Mouse (Mus musculus) intestine, embryonic 14.5 days (tissue): ENCODE measurements around the gene Bbs9. TPM values are rescaled to one million over a fixed set of nuclear protein-coding genes. Genes with fewer than 3 reads are reported as not detected.

Experiments used
- ATAC-seq: fragments of 200-750 bp; cut with Nextera tagmentation; replicated peaks from 2 replicates; pipeline ENCODE4 v1.8.0; 2017; ENCODE audit warnings: low read depth, moderate number of reproducible peaks, moderate TSS enrichment, moderate library complexity; ENCODE audit not compliant: low FRiP score, low TSS enrichment
- DNase-seq: peaks from one replicate; pipeline ENCODE4 v3.0.0-alpha.2; 2018; ENCODE audit warnings: low spot score
- H3K27ac ChIP-seq: fragments of 300-500 bp; sonication (generic); 2 replicates; pipeline ENCODE4 v1.5.1; 2014; ENCODE audit warnings: low read depth, mild to moderate bottlenecking, control low read depth
- H3K27me3 ChIP-seq: fragments of 300-500 bp; sonication (generic); replicated peaks from 2 replicates; pipeline ENCODE4 v1.6.1; 2014; ENCODE audit warnings: low read length, control low read depth; ENCODE audit not compliant: control insufficient read depth, insufficient read depth
- H3K36me3 ChIP-seq: fragments of 300-500 bp; sonication (generic); 2 replicates; pipeline ENCODE4 v1.6.1; 2014; ENCODE audit warnings: low read length, control low read depth; ENCODE audit not compliant: control insufficient read depth, insufficient read depth
- H3K4me1 ChIP-seq: fragments of 300-500 bp; sonication (generic); replicated peaks from 2 replicates; pipeline ENCODE4 v1.6.1; 2014; ENCODE audit warnings: low read length, control low read depth, mixed read lengths; ENCODE audit not compliant: control insufficient read depth, insufficient read depth
- H3K4me2 ChIP-seq: fragments of 300-500 bp; sonication (generic); 2 replicates; pipeline ENCODE4 v1.6.1; 2014; ENCODE audit warnings: low read length
- H3K4me3 ChIP-seq: fragments of 300-500 bp; sonication (generic); 2 replicates; pipeline ENCODE4 v1.5.1; 2014; ENCODE audit warnings: low read depth, low read length, control low read depth, mixed read lengths
- H3K9ac ChIP-seq: fragments of 300-500 bp; sonication (generic); 2 replicates; pipeline ENCODE4 v1.6.1; 2014; ENCODE audit warnings: mild to moderate bottlenecking, low read length
- H3K9me3 ChIP-seq: fragments of 300-500 bp; sonication (generic); 2 replicates; pipeline ENCODE4 v1.6.1; 2016; ENCODE audit warnings: low read length, control low read depth; ENCODE audit not compliant: control insufficient read depth
- WGBS: fragments of 180-500 bp; shearing (Covaris S2); extraction: QIAGEN DNeasy Blood & Tissue Kit; methylation state at CpG from one replicate; pipeline ENCODE4 v1.1.7; 2014; 5-methylcytosine and 5-hydroxymethylcytosine counted together
- polyA plus RNA-seq: library from polyadenylated mRNA; unstranded; fragments of >200 nt; fragmentation: Nextera tagmentation; extraction: Ambion mirVana; gene quantifications from 2 replicates; pipeline ENCODE4 v1.2.1, GENCODE M21; 2014

The Bbs9 gene
- polyA plus RNA-seq, 1 experiment from 2014 or later = 14.2 TPM

GRCm38 (mm10) chr9:22814407-22815092, 339.0 kb downstream of the Bbs9 start:
- no peaks in the 10 kb centered on the region for H3K27me3 ChIP-seq
- 49% methylated on average over 9 of the region's 9 CpGs for WGBS
- no peak overlapping the region for H3K4me3 ChIP-seq
- ATAC-seq = no peak
- DNase-seq = no peak
- H3K36me3 ChIP-seq = no peaks in the 10 kb centered on the region
- no peaks in the 10 kb centered on the region; the same call in 1 of the 2 replicates for H3K4me1 ChIP-seq
- H3K9ac ChIP-seq = no peak overlapping the region
- no peaks in the 10 kb centered on the region for H3K9me3 ChIP-seq
- H3K27ac ChIP-seq = no peak overlapping the region
- H3K4me2 ChIP-seq = no peak overlapping the region

- Histone ChIP-seq H3K27ac (no peak overlapping the region), H3K4me1 (no peaks in the 10 kb centered on the region; the same call in 1 of the 2 replicates), H3K4me3 (no peak overlapping the region), H3K4me2 (no peak overlapping the region), H3K9me3 (no peaks in the 10 kb centered on the region), H3K9ac (no peak overlapping the region), H3K27me3 (no peaks in the 10 kb centered on the region), H3K36me3 (no peaks in the 10 kb centered on the region)
- WGBS = 58% methylated on average over 7 of the region's 7 CpGs
- DNase-seq (no peak), ATAC-seq (no peak)
These were observed 339.6 kb downstream of the Bbs9 start for GRCm38 (mm10) chr9:22815093-22815458.

- H3K27ac ChIP-seq = no peak overlapping the region
- WGBS = 82% methylated on average over 6 of the region's 6 CpGs
- no peak overlapping the region for H3K4me2 ChIP-seq
- no peaks in the 10 kb centered on the region for H3K9me3 ChIP-seq
- no peak for ATAC-seq
- no peak overlapping the region for H3K9ac ChIP-seq
- no peaks in the 10 kb centered on the region for H3K36me3 ChIP-seq
- H3K4me1 ChIP-seq = peaks cover 4% of the 10 kb centered on the region; the same call in 1 of the 2 replicates
- H3K27me3 ChIP-seq = no peaks in the 10 kb centered on the region
- no peak overlapping the region for H3K4me3 ChIP-seq
- DNase-seq = no peak
These were observed 344.0 kb downstream of the Bbs9 start for GRCm38 (mm10) chr9:22819539-22819938.

- peaks cover 4% of the 10 kb centered on the region; the same call in 1 of the 2 replicates for H3K4me1 ChIP-seq
- ATAC-seq = no peak
- no peak overlapping the region for H3K27ac ChIP-seq
- no peak overlapping the region for H3K4me2 ChIP-seq
- H3K27me3 ChIP-seq = no peaks in the 10 kb centered on the region
- H3K9me3 ChIP-seq = no peaks in the 10 kb centered on the region
- H3K36me3 ChIP-seq = no peaks in the 10 kb centered on the region
- H3K9ac ChIP-seq = no peak overlapping the region
- no peak overlapping the region for H3K4me3 ChIP-seq
- no peak for DNase-seq
- 27% methylated on average over 6 of the region's 6 CpGs for WGBS
These were observed 345.2 kb downstream of the Bbs9 start for GRCm38 (mm10) chr9:22820646-22821185.

- whole genome bisulfite sequencing = 51% methylated on average over 5 of the region's 5 CpGs
- Histone ChIP-seq H3K4me3 (no peak overlapping the region), H3K27ac (no peak overlapping the region), H3K4me2 (no peak overlapping the region), H3K4me1 (peaks cover 4% of the 10 kb centered on the region; the same call in 1 of the 2 replicates), H3K9ac (no peak overlapping the region), H3K27me3 (no peaks in the 10 kb centered on the region), H3K36me3 (no peaks in the 10 kb centered on the region), H3K9me3 (no peaks in the 10 kb centered on the region)
- ATAC-seq (no peak), DNase-seq (no peak)
These were observed 347.3 kb downstream of the Bbs9 start for GRCm38 (mm10) chr9:22822770-22823169.

GRCm38 (mm10) chr9:22823856-22824255, 348.3 kb downstream of the Bbs9 start:
- no peaks in the 10 kb centered on the region for H3K36me3 ChIP-seq
- H3K9me3 ChIP-seq = no peaks in the 10 kb centered on the region
- H3K9ac ChIP-seq = no peak overlapping the region
- no peak overlapping the region for H3K4me3 ChIP-seq
- H3K27ac ChIP-seq = no peak overlapping the region
- 80% methylated on average over 3 of the region's 3 CpGs for WGBS
- peaks cover 4% of the 10 kb centered on the region; the same call in 1 of the 2 replicates for H3K4me1 ChIP-seq
- DNase-seq = no peak
- H3K4me2 ChIP-seq = no peak overlapping the region
- ATAC-seq = no peak
- H3K27me3 ChIP-seq = no peaks in the 10 kb centered on the region

- H3K9ac ChIP-seq = no peak overlapping the region
- no peaks in the 10 kb centered on the region for H3K9me3 ChIP-seq
- H3K4me3 ChIP-seq = no peak overlapping the region
- DNase-seq (no peak), ATAC-seq (no peak)
- peaks cover 4% of the 10 kb centered on the region; the same call in 1 of the 2 replicates for H3K4me1 ChIP-seq
- WGBS = 65% methylated on average over 8 of the region's 8 CpGs
- H3K36me3 ChIP-seq = no peaks in the 10 kb centered on the region
- no peak overlapping the region for H3K27ac ChIP-seq
- no peak overlapping the region for H3K4me2 ChIP-seq
- no peaks in the 10 kb centered on the region for H3K27me3 ChIP-seq
These were observed 349.4 kb downstream of the Bbs9 start for GRCm38 (mm10) chr9:22824910-22825309.

GRCm38 (mm10) chr9:22826571-22826990, 351.1 kb downstream of the Bbs9 start:
- 52% methylated on average over 3 of the region's 3 CpGs for WGBS
- no peak for ATAC-seq
- no peaks in the 10 kb centered on the region for H3K27me3 ChIP-seq
- no peaks in the 10 kb centered on the region for H3K36me3 ChIP-seq
- no peak overlapping the region for H3K27ac ChIP-seq
- no peak overlapping the region for H3K9ac ChIP-seq
- no peaks in the 10 kb centered on the region; the same call in 1 of the 2 replicates for H3K4me1 ChIP-seq
- H3K4me2 ChIP-seq = no peak overlapping the region
- H3K9me3 ChIP-seq = no peaks in the 10 kb centered on the region
- DNase-seq = no peak
- no peak overlapping the region for H3K4me3 ChIP-seq
